Mouse (Mus musculus) midbrain, embryonic 15.5 days (tissue): ENCODE measurements around the gene Fabp3. TPM values are rescaled to one million over a fixed set of nuclear protein-coding genes. Genes with fewer than 3 reads are reported as not detected.

Experiments
- ATAC-seq: fragments of 200-750 bp; cut with Nextera tagmentation; replicated peaks from 2 replicates; pipeline ENCODE4 v1.8.0; 2017; ENCODE audit warnings: moderate TSS enrichment
- H3K27ac ChIP-seq: fragments of 300-500 bp; sonication (generic); 2 replicates; pipeline ENCODE4 v1.5.1; 2015; ENCODE audit warnings: mild to moderate bottlenecking, inconsistent platforms
- H3K27me3 ChIP-seq: fragments of 300-500 bp; sonication (generic); replicated peaks from 2 replicates; pipeline ENCODE4 v1.6.1; 2015; ENCODE audit warnings: inconsistent platforms
- H3K36me3 ChIP-seq: fragments of 300-500 bp; sonication (generic); replicated peaks from 2 replicates; pipeline ENCODE4 v1.6.1; 2015; ENCODE audit warnings: inconsistent platforms
- H3K4me1 ChIP-seq: fragments of 300-500 bp; sonication (generic); 2 replicates; pipeline ENCODE4 v1.6.1; 2015; ENCODE audit warnings: inconsistent platforms
- H3K4me2 ChIP-seq: fragments of 300-500 bp; sonication (generic); 2 replicates; pipeline ENCODE4 v1.6.1; 2015; ENCODE audit warnings: inconsistent platforms, mild to moderate bottlenecking, moderate library complexity
- H3K4me3 ChIP-seq: fragments of 300-500 bp; sonication (generic); 2 replicates; pipeline ENCODE4 v1.5.1; 2015; ENCODE audit warnings: mild to moderate bottlenecking, inconsistent platforms
- H3K9ac ChIP-seq: fragments of 300-500 bp; sonication (generic); 2 replicates; pipeline ENCODE4 v1.6.1; 2015; ENCODE audit warnings: mild to moderate bottlenecking, inconsistent platforms
- H3K9me3 ChIP-seq: fragments of 300-500 bp; sonication (generic); 2 replicates; pipeline ENCODE4 v1.6.1; 2016; ENCODE audit warnings: inconsistent platforms
- WGBS: fragments of 180-500 bp; shearing (Covaris S2); methylation state at CpG from one replicate; pipeline ENCODE4 v1.1.7; 2015; ENCODE audit warnings: mixed read lengths; 5-methylcytosine and 5-hydroxymethylcytosine counted together
- polyA plus RNA-seq: library from polyadenylated mRNA; unstranded; fragments of >200 nt; fragmentation: Nextera tagmentation; extraction: Ambion mirVana; gene quantifications from 2 replicates; pipeline ENCODE4 v1.2.1, GENCODE M21; 2015

Fabp3 gene
- polyA plus RNA-seq, 1 experiment from 2014 or later, result 230 TPM

GRCm38 (mm10) chr4:130275016-130275822, 33.2 kb upstream of the Fabp3 start:
- ATAC-seq, result peak; percentile 66
- Histone ChIP-seq H3K36me3 (no peaks in the 10 kb centered on the region), H3K4me1 (peaks cover 28% of the 10 kb centered on the region), H3K9ac (peak overlapping the region; percentile 91), H3K4me2 (peak overlapping the region; percentile 86), H3K9me3 (no peaks in the 10 kb centered on the region), H3K27ac (peak overlapping the region; percentile 97), H3K27me3 (no peaks in the 10 kb centered on the region), H3K4me3 (peak overlapping the region; percentile 85)
- WGBS, result under 1% methylated on average over 61 of the region's 62 CpGs

GRCm38 (mm10) chr4:130275823-130276105, 32.6 kb upstream of the Fabp3 start:
- 23% methylated on average over 5 of the region's 5 CpGs for whole genome bisulfite sequencing
- Histone ChIP-seq H3K9ac (peak overlapping the region; percentile 91), H3K9me3 (no peaks in the 10 kb centered on the region), H3K4me2 (peak overlapping the region; percentile 86), H3K4me3 (peak overlapping the region; percentile 85), H3K27me3 (no peaks in the 10 kb centered on the region), H3K27ac (peak overlapping the region; percentile 97; the same call in 1 of the 2 replicates), H3K4me1 (peaks cover 28% of the 10 kb centered on the region), H3K36me3 (no peaks in the 10 kb centered on the region)
- 0 out of 2 replicates have a peak, but pooled peaks have one; percentile 3 for ATAC-seq

- 72% methylated on average over 7 of the region's 7 CpGs for WGBS
- H3K4me3 ChIP-seq, result no peak overlapping the region
- no peaks in the 10 kb centered on the region for H3K9me3 ChIP-seq
- no peak overlapping the region for H3K4me2 ChIP-seq
- H3K9ac ChIP-seq, result no peak overlapping the region
- H3K36me3 ChIP-seq, result no peaks in the 10 kb centered on the region
- ATAC-seq, result no peak
- no peak overlapping the region for H3K27ac ChIP-seq
- H3K27me3 ChIP-seq, result no peaks in the 10 kb centered on the region
- H3K4me1 ChIP-seq, result peaks cover 28% of the 10 kb centered on the region
Measured at GRCm38 (mm10) chr4:130276573-130277176, 31.7 kb upstream of the Fabp3 start.

- H3K4me3 ChIP-seq, result no peak within 1 kb of the TSS
- WGBS, result 72% methylated on average over 2 of the region's 2 CpGs
- H3K36me3 ChIP-seq, result no peaks in the 10 kb centered on the region
- H3K4me2 ChIP-seq, result no peak within 1 kb of the TSS
- H3K4me1 ChIP-seq, result peaks cover 12% of the 10 kb centered on the region
- H3K27me3 ChIP-seq, result no peaks in the 10 kb centered on the region
- no peaks in the 10 kb centered on the region for H3K9me3 ChIP-seq
- no peak within 1 kb of the TSS for H3K27ac ChIP-seq
- ATAC-seq, result no peak
- no peak within 1 kb of the TSS for H3K9ac ChIP-seq
Measured at GRCm38 (mm10) chr4:130279105-130279504, 29.3 kb upstream of the Fabp3 start, which contains the start of gene Serinc2. Serinc2 (minus strand) TSS chr4:130279205.

GRCm38 (mm10) chr4:130282856-130283255, 25.5 kb upstream of the Fabp3 start:
- WGBS, result 79% methylated on average over 5 of the region's 5 CpGs

GRCm38 (mm10) chr4:130283826-130284225, 24.6 kb upstream of the Fabp3 start:
- Histone ChIP-seq H3K4me2 (no peak overlapping the region), H3K9me3 (no peaks in the 10 kb centered on the region), H3K4me1 (no peaks in the 10 kb centered on the region), H3K27me3 (no peaks in the 10 kb centered on the region), H3K4me3 (no peak overlapping the region), H3K9ac (no peak overlapping the region), H3K36me3 (no peaks in the 10 kb centered on the region), H3K27ac (no peak overlapping the region)
- WGBS, result 82% methylated on average over 9 of the region's 9 CpGs
- no peak for ATAC-seq

More at GRCm38 (mm10) chr4:130282856-130283255, 25.5 kb upstream of the Fabp3 start:
- no peaks in the 10 kb centered on the region for H3K36me3 ChIP-seq
- no peaks in the 10 kb centered on the region for H3K4me1 ChIP-seq
- no peaks in the 10 kb centered on the region for H3K27me3 ChIP-seq
- no peak overlapping the region for H3K4me3 ChIP-seq
- no peak overlapping the region for H3K27ac ChIP-seq
- H3K4me2 ChIP-seq, result no peak overlapping the region
- ATAC-seq, result no peak
- no peaks in the 10 kb centered on the region for H3K9me3 ChIP-seq
- no peak overlapping the region for H3K9ac ChIP-seq

- no peak overlapping the region for H3K9ac ChIP-seq
- H3K9me3 ChIP-seq, result no peaks in the 10 kb centered on the region
- ATAC-seq, result no peak
- H3K4me2 ChIP-seq, result no peak overlapping the region
- no peaks in the 10 kb centered on the region for H3K27me3 ChIP-seq
- H3K36me3 ChIP-seq, result no peaks in the 10 kb centered on the region
- H3K4me3 ChIP-seq, result no peak overlapping the region
- no peaks in the 10 kb centered on the region for H3K4me1 ChIP-seq
- H3K27ac ChIP-seq, result no peak overlapping the region
- 60% methylated on average over 3 of the region's 3 CpGs for WGBS
Measured at GRCm38 (mm10) chr4:130286531-130286930, 21.9 kb upstream of the Fabp3 start.

GRCm38 (mm10) chr4:130289824-130290223, 18.6 kb upstream of the Fabp3 start:
- no peak for ATAC-seq
- Histone ChIP-seq H3K9ac (no peak overlapping the region), H3K4me3 (no peak overlapping the region), H3K27me3 (no peaks in the 10 kb centered on the region), H3K36me3 (no peaks in the 10 kb centered on the region), H3K27ac (no peak overlapping the region), H3K4me2 (no peak overlapping the region), H3K9me3 (no peaks in the 10 kb centered on the region), H3K4me1 (no peaks in the 10 kb centered on the region)
- WGBS, result 77% methylated on average over 3 of the region's 3 CpGs

GRCm38 (mm10) chr4:130292271-130292670, 16.1 kb upstream of the Fabp3 start:
- Histone ChIP-seq H3K4me1 (peaks cover 3% of the 10 kb centered on the region; the same call in 1 of the 2 replicates), H3K27me3 (no peaks in the 10 kb centered on the region), H3K9me3 (no peaks in the 10 kb centered on the region), H3K4me3 (no peak overlapping the region), H3K9ac (no peak overlapping the region), H3K4me2 (no peak overlapping the region), H3K27ac (no peak overlapping the region), H3K36me3 (no peaks in the 10 kb centered on the region)
- peak; percentile 48; the same call in 1 of the 2 replicates for ATAC-seq
- WGBS, result 2% methylated on average over 4 of the region's 4 CpGs

GRCm38 (mm10) chr4:130294513-130294912, 13.9 kb upstream of the Fabp3 start:
- H3K27me3 ChIP-seq, result no peaks in the 10 kb centered on the region
- no peaks in the 10 kb centered on the region for H3K36me3 ChIP-seq
- peaks cover 3% of the 10 kb centered on the region; the same call in 1 of the 2 replicates for H3K4me1 ChIP-seq
- H3K9me3 ChIP-seq, result no peaks in the 10 kb centered on the region
- H3K9ac ChIP-seq, result no peak overlapping the region
- H3K4me2 ChIP-seq, result no peak overlapping the region
- WGBS, result 84% methylated on average over 8 of the region's 8 CpGs
- no peak overlapping the region for H3K4me3 ChIP-seq
- H3K27ac ChIP-seq, result no peak overlapping the region
- no peak for ATAC-seq

- ATAC-seq, result no peak
- Histone ChIP-seq H3K9me3 (no peaks in the 10 kb centered on the region), H3K9ac (no peak overlapping the region), H3K36me3 (no peaks in the 10 kb centered on the region), H3K4me3 (no peak overlapping the region), H3K27me3 (no peaks in the 10 kb centered on the region), H3K4me2 (no peak overlapping the region), H3K4me1 (peaks cover 3% of the 10 kb centered on the region; the same call in 1 of the 2 replicates), H3K27ac (no peak overlapping the region)
- WGBS, result 54% methylated on average over 23 of the region's 23 CpGs
Measured at GRCm38 (mm10) chr4:130295047-130295745, 13.2 kb upstream of the Fabp3 start.

- peaks cover 3% of the 10 kb centered on the region; the same call in 1 of the 2 replicates for H3K4me1 ChIP-seq
- H3K4me2 ChIP-seq, result no peak overlapping the region
- no peak overlapping the region for H3K4me3 ChIP-seq
- no peak for ATAC-seq
- no peak overlapping the region for H3K27ac ChIP-seq
- WGBS, result 84% methylated on average over 13 of the region's 13 CpGs
- no peaks in the 10 kb centered on the region for H3K36me3 ChIP-seq
- H3K9ac ChIP-seq, result no peak overlapping the region
- no peaks in the 10 kb centered on the region for H3K9me3 ChIP-seq
- H3K27me3 ChIP-seq, result no peaks in the 10 kb centered on the region
Measured at GRCm38 (mm10) chr4:130296243-130296965, 12.0 kb upstream of the Fabp3 start.
